Mouse (Mus musculus): ENCODE results near the gene Nacc1. TPM values are rescaled to one million over a fixed set of nuclear protein-coding genes. Genes with fewer than 3 reads are reported as not detected.

The Nacc1 gene
- polyA plus RNA-seq, 1 experiment from 2014 or later = 20.8 TPM

DNA sequence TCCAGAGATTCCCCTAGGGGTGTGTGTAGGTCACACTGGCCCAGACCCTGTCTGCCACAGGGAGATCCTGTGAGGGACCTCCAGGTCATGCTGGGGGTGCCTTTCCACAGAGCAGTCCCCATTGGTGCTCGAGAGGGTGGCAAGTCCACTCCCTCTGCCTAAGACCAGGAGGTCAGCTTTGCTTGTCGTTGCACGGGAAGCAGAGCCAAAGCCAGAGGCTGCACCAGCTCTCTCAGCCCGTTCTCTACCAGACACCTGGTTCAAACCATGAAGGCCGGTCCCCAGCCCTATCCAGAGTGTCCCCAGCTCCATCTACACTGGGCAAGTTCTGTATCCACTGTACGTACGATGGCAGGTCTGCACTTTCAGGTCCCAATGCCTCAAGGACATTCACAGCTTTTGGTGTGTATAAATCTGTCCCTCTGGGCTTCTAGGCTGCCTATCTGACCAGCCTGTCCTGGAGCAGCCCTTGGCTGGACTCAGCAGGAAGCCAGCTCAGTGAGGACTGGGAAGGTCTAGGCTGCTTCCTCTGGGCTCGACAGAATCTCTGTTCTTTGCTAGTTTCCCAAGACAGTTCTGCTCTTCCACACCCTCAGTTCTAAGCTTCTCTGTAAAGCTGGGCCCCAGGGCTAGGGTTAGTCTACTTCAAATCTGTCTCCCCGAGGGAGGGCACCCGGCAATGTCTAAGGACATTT is 37.7 kb upstream of the Nacc1 start:
- 53% methylated on average over 10 of the region's 10 CpGs for WGBS
- Histone ChIP-seq H3K27ac (replicated peaks) (peak overlapping the region; percentile 46; the same call in 1 of the 2 replicates), H3K36me3 (peaks cover 4% of the 10 kb centered on the region; the same call in 1 of the 2 replicates), H3K9me3 (no peaks in the 10 kb centered on the region), H3K4me1 (peaks cover 60% of the 10 kb centered on the region), H3K4me2 (replicated peaks) (no peak overlapping the region), H3K4me3 (no peak overlapping the region), H3K27me3 (peaks cover 70% of the 10 kb centered on the region), H3K9ac (replicated peaks) (no peak overlapping the region)
- ATAC-seq (ENCODE audit: low FRiP score, low read depth) = no peak

DNA sequence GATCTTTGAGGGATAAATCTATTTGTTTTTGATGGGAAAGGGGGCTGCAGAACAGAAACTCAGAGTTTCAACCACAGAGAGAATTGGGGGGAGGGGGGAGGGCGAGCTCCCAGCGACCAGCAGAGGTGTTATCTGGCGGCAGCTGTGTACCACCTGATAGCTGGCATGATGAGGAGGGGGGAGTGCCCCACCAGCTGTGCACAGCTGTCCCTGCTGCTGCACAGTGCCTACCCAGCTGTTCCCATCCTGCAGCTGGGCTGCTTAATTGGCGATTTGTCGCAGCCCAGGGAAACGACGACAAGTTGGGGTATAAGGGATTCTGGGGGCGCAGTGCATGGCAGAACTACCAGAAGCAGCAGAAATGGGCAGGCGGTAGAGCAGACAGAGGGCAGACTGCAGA is 37.0 kb upstream of the Nacc1 start:
- no peaks in the 10 kb centered on the region for H3K9me3 ChIP-seq

GRCm38 (mm10) chr8:84723571-84723900 is 35.9 kb upstream of the Nacc1 start:
- ATAC-seq (ENCODE audit: low FRiP score, low read depth) = no peak
- Histone ChIP-seq H3K27ac (replicated peaks) (peak overlapping the region; percentile 84), H3K9ac (replicated peaks) (0 out of 2 replicates have a peak overlapping the region, but pooled peaks have one; percentile 11), H3K36me3 (peaks cover 4% of the 10 kb centered on the region; the same call in 1 of the 2 replicates), H3K9me3 (no peaks in the 10 kb centered on the region), H3K27me3 (peaks cover 80% of the 10 kb centered on the region), H3K4me2 (replicated peaks) (peak overlapping the region; percentile 15; the same call in 1 of the 2 replicates), H3K4me3 (no peak overlapping the region), H3K4me1 (peaks cover 47% of the 10 kb centered on the region)
- WGBS = 27% methylated on average over 7 of the region's 7 CpGs

More for the DNA sequence above, 37.0 kb upstream of the Nacc1 start:
- no peak overlapping the region; the same call in 1 of the 2 replicates for H3K27ac ChIP-seq (replicated peaks)
- H3K4me1 ChIP-seq = peaks cover 54% of the 10 kb centered on the region
- H3K4me3 ChIP-seq = no peak overlapping the region
- H3K36me3 ChIP-seq = peaks cover 4% of the 10 kb centered on the region; the same call in 1 of the 2 replicates
- H3K4me2 ChIP-seq (replicated peaks) = no peak overlapping the region; the same call in 1 of the 2 replicates
- WGBS = 59% methylated on average over 9 of the region's 9 CpGs
- no peak overlapping the region for H3K9ac ChIP-seq (replicated peaks)
- H3K27me3 ChIP-seq = peaks cover 72% of the 10 kb centered on the region
- no peak for ATAC-seq (ENCODE audit: low FRiP score, low read depth)

DNA sequence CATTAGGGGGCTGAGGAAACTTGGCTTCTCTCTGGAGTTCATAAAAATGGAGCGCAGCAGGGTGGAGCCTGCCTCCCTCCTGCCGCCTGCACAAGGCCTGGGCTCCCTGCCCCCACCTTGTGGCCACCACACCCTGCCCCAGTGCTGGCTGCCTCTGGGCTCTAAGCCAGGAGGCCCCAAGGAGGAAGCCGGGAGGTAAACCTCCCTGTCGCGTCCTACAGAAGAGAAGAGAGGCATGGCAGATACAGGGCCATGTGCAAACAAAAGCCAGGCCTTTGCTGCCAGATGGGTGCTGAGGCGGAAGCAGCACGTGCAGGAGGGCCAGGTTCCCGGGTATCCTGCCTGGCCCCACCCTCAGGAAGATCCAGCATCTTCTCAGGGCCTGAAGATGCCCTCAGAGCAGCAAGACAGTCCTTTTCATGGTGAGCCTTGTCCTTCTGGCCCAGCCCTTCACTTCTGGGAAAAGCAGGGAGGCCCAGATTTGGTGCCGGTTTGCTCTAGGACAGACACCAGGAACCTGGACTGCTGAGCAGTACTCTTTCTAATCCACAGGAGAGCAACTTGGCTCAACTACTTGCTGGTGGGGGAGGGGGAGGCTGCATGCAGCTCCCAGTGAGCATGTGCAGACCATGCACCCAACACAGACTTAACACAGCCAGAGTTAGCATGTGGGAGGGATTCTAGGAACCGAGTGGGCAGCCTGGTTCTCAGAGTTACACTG is 35.3 kb upstream of the Nacc1 start, which contains the start of gene G430095P16Rik:
TSS of gene G430095P16Rik (plus strand) at position 158 of the 721 bp plus-strand sequence.
- peak within 1 kb of the TSS; percentile 84 for H3K27ac ChIP-seq (replicated peaks)
- peaks cover 4% of the 10 kb centered on the region; the same call in 1 of the 2 replicates for H3K36me3 ChIP-seq
- ATAC-seq (ENCODE audit: low FRiP score, low read depth) = peak; percentile 78
- peak within 1 kb of the TSS; percentile 11; the same call in 1 of the 2 replicates for H3K9ac ChIP-seq (replicated peaks)
- H3K27me3 ChIP-seq = peaks cover 80% of the 10 kb centered on the region
- H3K9me3 ChIP-seq = no peaks in the 10 kb centered on the region
- WGBS = 18% methylated on average over 10 of the region's 10 CpGs
- H3K4me2 ChIP-seq (replicated peaks) = peak within 1 kb of the TSS; percentile 15
- no peak within 1 kb of the TSS for H3K4me3 ChIP-seq
- H3K4me1 ChIP-seq = peaks cover 42% of the 10 kb centered on the region

DNA sequence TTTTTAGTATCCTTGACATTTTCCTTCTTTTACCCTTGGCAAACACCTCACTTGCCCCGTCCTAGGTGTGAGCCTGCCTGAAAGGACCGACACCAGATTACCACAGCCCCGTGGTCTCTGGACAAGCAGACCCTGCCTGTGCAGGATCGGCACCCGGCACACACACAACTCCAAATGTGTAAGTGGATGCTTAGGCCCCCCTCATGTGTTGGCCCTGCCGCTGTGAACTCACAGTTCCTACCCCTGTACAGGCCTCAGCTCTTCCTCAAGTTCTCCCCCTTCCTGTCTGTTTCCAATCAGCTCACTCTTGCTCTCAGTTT is 34.8 kb upstream of the Nacc1 start:
- H3K27ac ChIP-seq (replicated peaks) = peak overlapping the region; percentile 84
- no peak overlapping the region for H3K4me2 ChIP-seq (replicated peaks)
- H3K36me3 ChIP-seq = peaks cover 4% of the 10 kb centered on the region; the same call in 1 of the 2 replicates
- no peaks in the 10 kb centered on the region for H3K9me3 ChIP-seq
- H3K9ac ChIP-seq (replicated peaks) = 0 out of 2 replicates have a peak overlapping the region, but pooled peaks have one; percentile 3
- H3K4me1 ChIP-seq = peaks cover 42% of the 10 kb centered on the region
- ATAC-seq (ENCODE audit: low FRiP score, low read depth) = peak; percentile 23; the same call in 1 of the 2 replicates
- H3K27me3 ChIP-seq = peaks cover 80% of the 10 kb centered on the region
- no peak overlapping the region for H3K4me3 ChIP-seq
- WGBS = 68% methylated on average over 6 of the region's 6 CpGs

- no peaks in the 10 kb centered on the region for H3K36me3 ChIP-seq
- no peak overlapping the region for H3K4me2 ChIP-seq (replicated peaks)
- H3K4me3 ChIP-seq = no peak overlapping the region
- WGBS = 84% methylated on average over 5 of the region's 5 CpGs
- no peaks in the 10 kb centered on the region for H3K9me3 ChIP-seq
- peaks cover 41% of the 10 kb centered on the region for H3K4me1 ChIP-seq
- H3K27ac ChIP-seq (replicated peaks) = no peak overlapping the region
- ATAC-seq (ENCODE audit: low FRiP score, low read depth) = no peak
- no peak overlapping the region for H3K9ac ChIP-seq (replicated peaks)
- H3K27me3 ChIP-seq = peaks cover 86% of the 10 kb centered on the region
Observed at GRCm38 (mm10) chr8:84718959-84719690, 31.5 kb upstream of the Nacc1 start.

- Histone ChIP-seq H3K36me3 (no peaks in the 10 kb centered on the region), H3K4me2 (replicated peaks) (no peak overlapping the region), H3K27ac (replicated peaks) (no peak overlapping the region), H3K27me3 (peaks cover 86% of the 10 kb centered on the region), H3K9ac (replicated peaks) (no peak overlapping the region), H3K4me3 (no peak overlapping the region), H3K4me1 (peaks cover 41% of the 10 kb centered on the region), H3K9me3 (no peaks in the 10 kb centered on the region)
- WGBS = 83% methylated on average over 5 of the region's 5 CpGs
- no peak for ATAC-seq (ENCODE audit: low FRiP score, low read depth)
Observed at GRCm38 (mm10) chr8:84718476-84718875, 30.8 kb upstream of the Nacc1 start.

GRCm38 (mm10) chr8:84716790-84717189 is 29.1 kb upstream of the Nacc1 start:
- Histone ChIP-seq H3K9me3 (no peaks in the 10 kb centered on the region), H3K36me3 (no peaks in the 10 kb centered on the region), H3K4me2 (replicated peaks) (no peak overlapping the region), H3K27me3 (peaks cover 92% of the 10 kb centered on the region), H3K9ac (replicated peaks) (no peak overlapping the region), H3K4me1 (peaks cover 45% of the 10 kb centered on the region), H3K27ac (replicated peaks) (no peak overlapping the region), H3K4me3 (no peak overlapping the region)
- 82% methylated on average over 11 of the region's 11 CpGs for WGBS
- ATAC-seq (ENCODE audit: low FRiP score, low read depth) = no peak

DNA sequence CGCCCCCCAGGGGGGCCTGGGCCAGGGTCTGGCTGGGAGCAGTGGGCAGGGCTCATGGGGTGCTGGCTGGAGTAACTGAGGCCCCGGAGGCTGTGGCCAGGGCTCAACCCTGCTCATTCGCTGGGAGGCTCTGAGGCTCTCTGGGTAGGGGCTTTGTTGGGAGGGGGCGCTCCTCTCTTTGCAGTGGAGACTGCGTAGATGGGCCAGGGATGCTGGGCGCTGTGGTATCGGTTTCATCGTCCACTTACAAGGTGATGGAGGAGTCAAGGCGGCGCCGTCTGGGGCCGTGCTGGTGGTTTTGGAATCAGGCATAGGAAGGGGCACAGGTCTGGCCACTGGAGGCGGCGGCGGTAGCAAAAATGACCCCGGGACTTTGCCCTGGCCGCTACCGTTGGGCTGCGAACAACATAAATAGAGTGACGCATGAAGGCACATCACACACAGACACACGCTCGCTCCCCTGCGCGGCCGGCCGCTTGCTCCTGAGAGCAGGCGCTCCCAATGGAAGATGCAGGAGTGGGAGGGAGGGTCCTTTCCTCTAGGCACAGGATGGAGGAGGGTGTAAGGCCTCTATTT is 28.3 kb upstream of the Nacc1 start:
- peaks cover 53% of the 10 kb centered on the region for H3K4me1 ChIP-seq
- 5% methylated on average over 27 of the region's 27 CpGs for WGBS
- no peak for ATAC-seq (ENCODE audit: low FRiP score, low read depth)
- no peaks in the 10 kb centered on the region for H3K9me3 ChIP-seq
- no peaks in the 10 kb centered on the region for H3K36me3 ChIP-seq
- H3K4me2 ChIP-seq (replicated peaks) = peak overlapping the region; percentile 37
- H3K4me3 ChIP-seq = peak overlapping the region; percentile 10; the same call in 1 of the 2 replicates
- no peak overlapping the region; the same call in 1 of the 2 replicates for H3K27ac ChIP-seq (replicated peaks)
- H3K27me3 ChIP-seq = peaks cover 92% of the 10 kb centered on the region
- H3K9ac ChIP-seq (replicated peaks) = peak overlapping the region; percentile 51; the same call in 1 of the 2 replicates

DNA sequence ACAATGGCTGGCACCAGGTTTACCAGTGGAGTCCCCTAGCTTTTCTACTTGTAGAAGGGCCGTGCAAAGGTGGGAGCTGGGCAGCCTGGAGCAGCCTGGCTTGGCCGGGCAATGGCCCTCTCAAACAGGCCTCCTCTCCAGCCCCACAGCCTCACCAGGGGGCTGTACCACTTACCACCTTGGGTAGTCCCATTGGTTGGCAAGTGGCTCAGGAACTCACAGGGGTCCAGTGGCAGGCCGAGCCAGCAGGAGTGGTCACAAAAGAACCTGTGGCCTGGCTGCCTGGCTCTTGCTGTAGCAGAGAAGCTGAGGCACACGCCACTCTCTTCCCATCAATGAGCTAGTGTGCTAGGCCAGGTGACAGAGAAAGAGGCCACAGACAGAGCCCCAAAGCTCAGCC is 26.5 kb upstream of the Nacc1 start:
- H3K4me1 ChIP-seq = peaks cover 64% of the 10 kb centered on the region
- H3K27me3 ChIP-seq = peaks cover 90% of the 10 kb centered on the region
- H3K4me3 ChIP-seq = 0 out of 2 replicates have a peak overlapping the region, but pooled peaks have one; percentile 7
- no peaks in the 10 kb centered on the region for H3K36me3 ChIP-seq
- H3K9ac ChIP-seq (replicated peaks) = no peak overlapping the region; the same call in 1 of the 2 replicates
- peak overlapping the region; percentile 92 for H3K27ac ChIP-seq (replicated peaks)
- no peaks in the 10 kb centered on the region for H3K9me3 ChIP-seq
- no peak overlapping the region for H3K4me2 ChIP-seq (replicated peaks)
- WGBS = 67% methylated on average over 4 of the region's 4 CpGs
- no peak for ATAC-seq (ENCODE audit: low FRiP score, low read depth)

DNA sequence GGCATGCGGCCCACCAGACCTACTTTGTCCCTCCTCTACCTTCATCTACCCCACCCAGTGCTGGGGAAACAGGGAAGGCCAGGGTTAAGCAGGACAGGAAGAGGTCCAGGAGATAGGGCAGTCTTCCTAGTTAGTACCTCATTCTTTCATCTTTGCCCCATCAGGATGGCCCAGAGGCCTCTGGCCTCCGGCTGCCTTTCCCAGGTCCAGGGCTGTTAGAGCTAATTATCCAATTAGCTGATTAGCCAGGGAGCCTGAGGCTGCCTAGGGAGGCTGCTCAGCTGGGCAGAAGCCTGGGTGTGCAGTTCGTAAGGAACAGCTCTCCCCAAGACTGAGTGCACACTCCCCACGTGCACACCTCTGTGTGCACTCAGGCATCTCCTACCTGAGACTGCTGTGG is 25.7 kb upstream of the Nacc1 start:
- WGBS = 39% methylated on average over 4 of the region's 4 CpGs
- Histone ChIP-seq H3K27me3 (peaks cover 90% of the 10 kb centered on the region), H3K4me3 (no peak overlapping the region), H3K4me2 (replicated peaks) (no peak overlapping the region), H3K36me3 (no peaks in the 10 kb centered on the region), H3K4me1 (peaks cover 72% of the 10 kb centered on the region), H3K9ac (replicated peaks) (peak overlapping the region; percentile 34; the same call in 1 of the 2 replicates), H3K27ac (replicated peaks) (peak overlapping the region; percentile 92), H3K9me3 (no peaks in the 10 kb centered on the region)
- no peak for ATAC-seq (ENCODE audit: low FRiP score, low read depth)
